Mouse (Mus musculus) WW6 (cell line): Measurements from ENCODE around the gene Lix1l.
"Not testable (repeated sequence)": the region's sequence is repeated elsewhere in the genome, so short reads cannot be mapped to it uniquely, and the experiment has no call there.

Experiments used
- DNase-seq: peaks from one replicate; pipeline ENCODE4 v3.0.0-alpha.2; 2013; ENCODE audit warnings: low read depth, low spot score

The Lix1l gene

DNA sequence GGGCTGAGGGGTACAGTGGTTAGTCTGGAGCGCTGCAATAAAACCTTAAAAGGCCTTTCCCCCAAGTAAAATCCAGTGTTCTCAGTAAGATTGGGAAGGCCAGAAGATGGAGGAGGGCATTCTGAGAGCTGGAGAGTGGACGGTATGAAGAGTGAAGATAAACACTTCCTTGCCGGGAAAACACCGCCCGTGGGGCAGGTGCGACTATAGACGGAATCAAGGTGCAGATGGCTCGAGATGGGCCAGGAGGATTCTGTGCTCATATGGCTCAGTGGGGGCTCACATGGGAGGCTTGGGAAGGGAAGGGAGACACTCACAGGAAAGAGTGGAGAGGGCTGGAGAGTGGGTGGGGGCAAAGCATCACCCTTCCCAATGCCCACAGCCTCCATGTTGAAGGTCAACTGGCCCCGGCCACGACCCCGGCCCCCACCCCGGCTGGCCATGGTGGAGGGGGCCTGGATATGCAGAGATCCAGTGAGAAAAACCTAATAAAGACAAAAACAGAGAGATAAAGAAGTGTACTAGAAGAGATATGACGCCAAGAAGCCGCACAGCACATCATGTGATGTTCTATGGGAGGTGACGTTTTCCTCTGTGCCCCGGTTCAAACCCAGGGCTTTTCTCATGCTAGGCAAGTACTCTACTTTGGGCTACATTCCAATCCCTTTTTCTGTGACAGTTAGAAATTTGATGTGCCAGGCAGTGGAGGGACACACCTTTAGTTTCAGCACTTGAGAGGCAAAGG, 19.0 kb upstream of the Lix1l start:
- no peak for DNase-seq

GRCm38 (mm10) chr3:96583386-96583785, 17.6 kb upstream of the Lix1l start:
- no peak for DNase-seq

DNA sequence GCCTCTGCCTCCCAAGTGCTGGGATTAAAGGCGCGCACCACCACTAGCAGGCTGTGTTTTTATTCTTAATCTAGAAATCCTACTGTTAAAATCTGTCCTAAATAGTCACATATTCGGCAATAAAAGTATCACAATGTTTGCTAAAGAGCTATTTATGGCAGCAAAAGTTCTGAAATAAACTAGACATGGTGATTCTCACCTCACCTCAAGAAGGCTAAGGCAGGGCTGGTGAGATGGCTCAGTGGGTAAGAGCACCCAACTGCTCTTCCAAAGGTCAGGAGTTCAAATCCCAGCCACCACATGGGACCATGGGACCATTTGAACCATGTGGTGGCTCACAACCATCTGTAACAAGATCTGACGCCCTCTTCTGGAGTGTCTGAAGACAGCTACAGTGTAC, 10.3 kb upstream of the Lix1l start:
- DNase-seq, result no peak

DNA sequence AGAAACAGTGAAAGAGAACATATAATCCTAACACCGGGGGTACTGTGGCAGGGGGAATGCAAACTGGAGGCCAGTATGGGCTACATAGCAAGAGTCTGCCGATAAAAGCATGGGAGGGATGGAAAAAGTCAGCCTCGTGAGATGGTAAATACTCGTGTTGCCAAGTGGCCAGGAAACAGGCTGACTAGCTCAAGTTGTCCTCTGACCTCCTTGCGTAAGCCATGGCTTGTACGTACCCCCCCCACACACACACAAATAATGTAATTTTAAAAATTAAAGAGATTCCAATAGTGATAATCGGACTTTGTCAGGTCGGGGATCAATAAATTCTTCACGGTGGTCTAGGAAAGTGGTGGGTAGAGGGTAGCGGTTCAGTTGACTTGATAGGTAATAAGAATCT, 7.6 kb upstream of the Lix1l start:
- no peak for DNase-seq

- peak; percentile 81 for DNase-seq
Measured at GRCm38 (mm10) chr3:96593790-96594560, 7.0 kb upstream of the Lix1l start, which contains the start of gene Polr3gl. Polr3gl (minus strand) TSS chr3:96594181.

- no peak for DNase-seq
Measured at GRCm38 (mm10) chr3:96594851-96595250, 6.1 kb upstream of the Lix1l start.

GRCm38 (mm10) chr3:96595661-96596060, 5.3 kb upstream of the Lix1l start:
- no peak for DNase-seq

GRCm38 (mm10) chr3:96596228-96596707, 4.7 kb upstream of the Lix1l start, which contains the start of gene Ankrd34a:
Ankrd34a (plus strand) TSS chr3:96596636.
- DNase-seq, result no peak

DNA sequence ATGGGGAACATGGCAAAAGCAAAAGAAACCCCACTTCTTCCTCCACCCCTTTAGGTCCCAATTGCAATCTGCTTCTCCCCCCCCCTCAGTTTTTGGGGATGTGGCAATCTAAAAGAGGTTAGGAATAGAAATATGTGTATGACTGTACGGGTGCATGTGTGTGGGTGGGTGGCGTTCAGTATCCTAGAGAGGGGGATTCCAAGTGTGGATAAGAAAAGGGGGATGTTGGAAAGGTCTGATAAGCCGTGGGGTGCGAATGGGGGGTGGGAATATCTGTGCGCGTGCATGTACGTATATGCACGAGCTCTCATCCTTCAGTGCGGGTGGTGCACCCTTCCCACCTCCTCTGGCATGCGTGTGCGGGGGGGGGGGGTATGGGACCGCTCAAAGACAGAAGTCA, 4.1 kb upstream of the Lix1l start:
- DNase-seq, result no peak

DNA sequence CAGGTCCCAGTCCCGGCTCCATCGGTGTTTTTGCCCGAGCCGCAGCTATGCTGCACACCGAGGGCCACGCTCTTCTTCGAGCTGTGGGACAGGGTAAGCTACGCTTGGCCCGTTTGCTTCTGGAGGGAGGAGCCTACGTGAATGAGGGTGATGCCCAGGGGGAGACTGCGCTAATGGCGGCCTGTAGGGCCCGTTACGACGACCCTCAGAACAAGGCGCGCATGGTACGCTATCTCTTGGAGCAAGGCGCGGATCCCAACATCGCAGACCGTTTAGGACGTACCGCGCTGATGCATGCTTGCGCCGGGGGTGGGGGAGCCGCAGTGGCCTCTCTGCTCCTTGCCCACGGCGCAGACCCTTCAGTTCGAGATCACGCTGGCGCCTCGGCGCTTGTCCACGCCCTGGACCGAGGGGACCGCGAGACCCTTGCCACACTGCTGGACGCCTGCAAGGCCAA, 3.5 kb upstream of the Lix1l start:
- no peak for DNase-seq

- no peak for DNase-seq
Measured at GRCm38 (mm10) chr3:96598156-96599068, 2.5 kb upstream of the Lix1l start.

DNA sequence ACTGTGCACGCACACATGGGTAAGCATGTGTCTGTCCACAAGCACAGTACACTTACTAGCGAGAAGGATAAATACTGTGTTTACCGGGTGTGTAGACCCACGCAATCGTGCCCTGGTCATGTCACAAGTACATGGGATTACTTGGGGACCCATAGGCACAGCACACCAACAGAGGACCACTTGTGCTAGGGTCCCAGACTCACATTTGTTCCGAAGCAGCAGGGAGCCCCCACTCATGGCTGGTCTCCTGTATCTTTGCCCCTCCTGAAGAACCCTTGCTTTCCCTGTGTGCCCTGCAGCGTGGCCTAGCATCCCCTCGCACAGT, 1.9 kb upstream of the Lix1l start:
- no peak for DNase-seq

DNA sequence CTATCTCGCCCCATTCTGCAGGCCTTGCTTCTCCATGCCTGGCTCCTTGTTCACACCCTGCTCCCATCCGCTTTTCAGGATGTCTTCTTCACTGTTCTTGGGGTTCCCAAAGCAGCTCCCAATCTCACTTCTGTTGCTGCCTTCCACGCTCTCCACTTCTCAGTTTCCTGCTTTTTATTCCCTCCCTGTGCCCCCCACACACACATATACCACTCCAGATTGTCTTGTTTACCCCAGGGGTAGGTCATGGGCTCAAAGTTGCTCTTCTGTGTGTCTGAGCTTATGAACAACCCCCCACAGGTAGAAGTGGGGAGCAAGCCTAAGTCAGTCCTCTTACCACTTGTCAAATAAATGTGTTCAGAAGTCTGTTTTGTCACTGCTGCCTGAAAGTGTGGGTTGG, 1.5 kb upstream of the Lix1l start:
- no peak for DNase-seq

GRCm38 (mm10) chr3:96601251-96601787, 370 bp downstream of the Lix1l start:
- no peak for DNase-seq

DNA sequence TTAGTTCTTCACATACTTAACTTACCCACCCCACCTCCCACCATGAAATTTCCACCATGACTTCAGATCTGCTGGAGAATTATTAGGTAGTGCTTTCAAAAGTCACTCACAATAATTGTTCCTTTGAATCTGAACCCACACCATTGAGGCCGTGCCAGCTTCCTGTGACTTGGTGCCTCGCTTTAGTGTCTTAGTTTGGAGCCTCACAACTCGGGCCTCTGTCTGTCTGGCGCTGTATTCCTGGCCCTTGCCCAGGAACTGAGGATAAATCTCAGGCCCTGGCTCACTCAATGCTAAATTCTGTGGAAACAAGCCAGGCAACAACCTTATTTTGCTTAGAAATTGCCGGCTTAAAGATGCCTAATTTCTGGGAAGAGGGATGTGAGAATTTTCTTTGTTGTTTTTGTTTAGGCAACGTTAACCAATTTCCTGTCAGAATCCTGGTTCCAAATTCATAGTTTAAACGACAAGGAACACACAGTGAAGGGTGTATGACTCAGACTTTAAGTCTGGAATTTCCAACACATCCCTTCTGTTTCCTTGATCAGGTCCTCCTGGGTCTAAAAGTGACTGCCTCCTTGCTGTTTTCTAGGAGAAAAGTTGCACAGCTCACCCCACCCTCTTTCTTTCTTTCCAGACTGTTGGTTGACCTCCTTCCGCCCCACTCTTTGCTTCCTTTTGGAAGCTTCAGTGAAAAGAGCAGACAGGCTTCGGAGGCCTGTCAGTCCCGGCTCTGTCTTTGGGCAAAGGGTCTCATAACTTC, 1.2 kb downstream of the Lix1l start:
- no peak for DNase-seq

DNA sequence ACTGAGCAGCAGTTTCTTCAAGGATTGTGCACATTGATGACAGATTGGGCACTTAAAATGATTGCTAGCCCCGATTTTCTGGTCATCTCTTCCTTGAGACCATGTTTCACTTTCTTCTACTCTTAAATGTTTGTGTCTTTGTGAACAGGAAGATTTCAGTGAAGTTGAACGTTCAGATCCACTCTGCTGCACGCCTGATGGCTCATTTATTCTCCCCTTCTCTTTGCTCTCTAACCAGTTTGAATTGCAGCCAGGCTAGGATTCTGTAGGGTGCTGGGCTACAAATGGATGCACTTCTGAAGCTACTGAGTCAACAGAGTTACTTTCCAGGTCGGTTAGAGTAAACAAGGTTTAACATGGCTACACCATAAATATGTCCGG, 1.7 kb downstream of the Lix1l start:
- no peak for DNase-seq

DNA sequence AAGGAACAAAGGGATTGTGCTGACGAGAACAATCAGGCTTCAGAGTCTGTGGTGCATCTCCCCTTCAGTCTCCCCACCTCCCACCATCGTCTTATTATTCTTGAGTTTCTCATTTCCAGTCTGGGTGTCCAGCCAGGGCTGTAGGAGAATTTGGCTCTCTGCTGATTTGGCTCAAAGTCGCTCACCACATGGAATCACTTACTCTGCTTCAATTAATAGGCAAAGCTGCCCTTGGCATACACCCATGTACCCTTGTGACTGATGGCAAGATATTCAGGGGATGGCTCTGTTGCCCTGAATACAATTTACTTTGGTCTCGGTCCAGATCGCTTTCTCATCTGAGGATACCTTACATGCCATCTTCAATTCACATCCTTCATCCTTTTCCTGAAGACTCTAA, 2.4 kb downstream of the Lix1l start:
- DNase-seq, result no peak

DNA sequence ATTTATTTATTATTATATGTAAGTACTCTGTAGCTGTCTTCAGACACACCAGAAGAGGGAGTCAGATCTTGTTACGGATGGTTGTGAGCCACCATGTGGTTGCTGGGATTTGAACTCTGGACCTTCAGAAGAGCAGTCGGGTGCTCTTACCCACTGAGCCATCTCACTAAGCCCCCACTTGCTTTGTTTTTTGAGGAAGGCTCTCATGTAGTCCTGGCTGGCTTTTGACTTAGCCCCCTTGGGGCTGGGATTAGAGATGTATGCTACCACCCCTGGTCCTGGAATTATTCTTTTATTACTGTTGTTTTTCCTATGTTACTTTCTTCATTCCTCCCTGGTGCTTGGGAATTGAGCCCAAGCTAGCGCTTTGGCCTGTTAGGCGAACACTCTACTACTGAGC, 5.1 kb downstream of the Lix1l start:
- DNase-seq, result not testable (repeated sequence)

- DNase-seq, result no peak
Measured at GRCm38 (mm10) chr3:96606618-96607017, 5.7 kb downstream of the Lix1l start.

GRCm38 (mm10) chr3:96617941-96618340, 17.0 kb downstream of the Lix1l start:
- no peak for DNase-seq

- no peak for DNase-seq
Measured at GRCm38 (mm10) chr3:96623201-96623600, 22.3 kb downstream of the Lix1l start.
